Mouse (Mus musculus) Muller cell, postnatal 12 days (primary cell): ENCODE results near the gene Fdx1l.

Experiments used
- DNase-seq: peaks from one replicate; pipeline ENCODE4 v3.0.0-alpha.2; 2015; ENCODE audit errors: inconsistent ontology term

Fdx1l gene

DNA sequence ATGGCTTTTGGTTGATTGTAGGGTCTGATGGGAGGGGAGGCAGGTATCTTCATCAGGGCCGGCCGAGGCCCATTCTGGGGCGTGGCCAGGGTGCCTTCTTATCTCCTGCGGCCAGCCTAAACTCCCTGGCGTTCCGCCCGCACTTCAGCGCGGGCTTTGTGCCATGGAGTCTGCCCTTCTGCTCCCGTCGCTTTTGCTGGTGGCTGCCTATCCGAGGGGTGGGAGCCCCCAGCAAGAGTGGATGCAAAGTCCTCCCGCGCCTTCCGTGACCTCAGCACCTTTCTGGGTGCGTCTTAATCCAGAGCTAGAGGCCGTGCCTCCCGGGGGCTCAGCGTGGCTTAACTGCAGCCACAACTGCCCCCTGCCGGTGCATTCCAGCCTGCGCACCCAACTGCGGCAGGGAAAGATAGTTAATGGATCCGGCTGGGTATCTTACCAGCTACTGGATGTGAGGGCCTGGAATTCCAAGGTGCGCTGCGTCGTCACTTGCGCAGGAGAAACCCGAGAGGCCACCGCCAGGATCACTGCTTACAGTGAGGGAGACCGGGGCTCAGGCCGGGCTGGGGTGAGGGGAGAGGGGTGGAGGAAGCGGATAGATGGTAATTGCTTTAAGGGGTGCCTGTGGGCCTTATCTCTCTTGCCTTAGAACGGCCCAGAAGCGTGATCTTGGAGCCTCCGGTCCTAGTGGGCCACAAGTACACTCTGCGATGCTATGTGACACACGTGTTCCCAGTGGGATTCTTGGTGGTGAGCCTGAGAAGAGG is 43.9 kb downstream of the Fdx1l start, which contains the start of gene Icam4:
Icam4 (plus strand) TSS at position 83 of the 764 bp plus-strand sequence.
- peak; percentile 75 for DNase-seq

- DNase-seq: no peak
Observed at GRCm38 (mm10) chr9:21028560-21029110, 44.8 kb downstream of the Fdx1l start.

DNA sequence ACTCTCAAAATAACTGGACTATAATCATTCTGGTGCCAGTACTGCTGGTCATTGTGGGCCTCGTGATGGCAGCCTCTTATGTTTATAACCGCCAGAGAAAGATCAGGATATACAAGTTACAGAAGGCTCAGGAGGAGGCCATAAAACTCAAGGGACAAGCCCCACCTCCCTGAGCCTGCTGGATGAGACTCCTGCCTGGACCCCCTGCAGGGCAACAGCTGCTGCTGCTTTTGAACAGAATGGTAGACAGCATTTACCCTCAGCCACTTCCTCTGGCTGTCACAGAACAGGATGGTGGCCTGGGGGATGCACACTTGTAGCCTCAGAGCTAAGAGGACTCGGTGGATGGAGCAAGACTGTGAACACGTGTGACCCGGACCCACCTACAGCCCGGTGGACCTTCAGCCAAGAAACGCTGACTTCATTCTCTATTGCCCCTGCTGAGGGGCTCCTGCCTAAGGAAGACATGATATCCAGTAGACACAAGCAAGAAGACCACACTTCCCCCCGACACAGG is 45.6 kb downstream of the Fdx1l start:
- no peak for DNase-seq

GRCm38 (mm10) chr9:21026849-21027248 is 46.6 kb downstream of the Fdx1l start:
- no peak for DNase-seq

GRCm38 (mm10) chr9:21025258-21025810 is 48.1 kb downstream of the Fdx1l start:
- DNase-seq: no peak

GRCm38 (mm10) chr9:21022726-21023125 is 50.7 kb downstream of the Fdx1l start:
- DNase-seq: no peak

GRCm38 (mm10) chr9:21022288-21022687 is 51.1 kb downstream of the Fdx1l start:
- no peak for DNase-seq

DNA sequence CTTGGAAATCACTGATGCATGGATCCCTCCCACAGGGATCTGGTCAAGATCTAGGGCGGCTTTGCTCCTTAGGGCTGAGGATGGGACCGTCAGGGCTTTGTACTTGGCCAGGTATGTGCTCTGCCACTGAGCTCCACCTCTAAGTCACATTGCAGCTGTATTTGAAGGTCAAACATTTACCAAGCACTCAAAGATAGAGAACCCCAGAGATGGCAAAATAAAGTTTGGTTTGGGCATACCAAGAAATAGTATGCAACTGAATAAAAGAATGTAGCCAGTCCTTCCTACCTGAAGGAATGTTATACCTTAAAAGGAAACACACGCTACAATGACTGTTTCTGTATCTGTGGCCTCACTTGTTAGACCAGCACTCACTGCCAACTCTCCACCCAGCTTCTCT is 52.1 kb downstream of the Fdx1l start:
- DNase-seq: no peak

DNA sequence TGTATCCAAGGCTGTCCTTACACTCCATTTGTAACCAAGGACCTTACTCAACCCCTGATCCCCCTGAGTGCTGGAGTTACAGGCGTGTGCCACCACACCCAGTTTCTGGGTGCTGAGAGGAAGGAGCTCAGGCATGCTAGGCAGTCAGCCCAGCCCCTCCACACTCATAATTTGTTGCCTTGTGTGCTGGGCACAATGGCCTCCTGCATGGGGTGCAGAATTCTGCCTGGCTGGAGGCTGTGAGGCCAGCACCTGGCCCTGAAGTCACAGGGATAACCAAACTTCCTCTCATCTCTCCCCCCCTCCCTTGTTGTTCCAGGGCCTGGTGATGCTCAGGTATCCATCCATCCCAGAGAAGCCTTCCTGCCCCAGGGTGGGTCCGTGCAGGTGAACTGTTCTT is 54.8 kb downstream of the Fdx1l start:
- DNase-seq: no peak
